Mouse (Mus musculus): ENCODE measurements around the gene Lcn4.

The Lcn4 gene

DNA sequence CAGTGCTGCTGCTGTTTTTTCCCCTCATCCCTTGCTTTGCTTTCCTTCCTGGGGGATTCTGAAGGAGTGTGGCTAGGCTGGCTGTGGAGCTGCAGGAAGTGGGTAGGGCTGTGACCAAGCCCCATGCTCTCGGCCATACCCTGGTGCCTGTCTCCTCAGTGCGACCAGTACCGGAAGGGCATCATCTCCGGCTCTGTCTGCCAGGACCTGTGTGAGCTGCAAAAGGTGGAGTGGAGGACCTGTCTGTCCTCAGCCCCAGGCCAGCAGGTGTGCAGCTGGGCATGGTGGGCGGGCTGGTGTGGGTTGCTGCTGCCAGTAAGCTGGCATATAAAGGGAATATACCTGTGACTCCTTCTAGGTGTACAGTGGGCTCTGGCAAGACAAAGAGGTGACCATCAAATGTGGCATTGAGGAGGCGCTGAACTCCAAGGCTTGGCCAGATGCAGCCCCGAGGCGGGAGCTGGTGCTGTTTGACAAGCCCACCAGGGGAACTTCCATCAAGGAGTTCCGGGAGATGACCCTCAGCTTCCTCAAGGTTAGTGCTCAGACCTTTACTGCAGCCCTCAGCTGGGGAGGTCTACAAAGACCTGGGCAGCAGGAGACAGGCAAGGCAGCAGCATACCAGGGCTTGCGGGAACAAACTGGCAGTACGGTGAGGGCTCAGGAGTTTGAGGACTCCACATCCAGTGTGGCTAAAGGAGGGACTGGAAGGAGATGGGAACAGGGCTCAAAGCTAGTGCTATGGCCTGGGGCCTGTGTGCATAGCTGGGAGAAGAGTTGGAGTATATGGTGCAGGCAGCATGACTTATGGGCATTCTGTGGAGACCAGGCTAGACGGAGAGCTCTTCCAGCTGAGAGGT is 36.2 kb downstream of the Lcn4 start:
- DNase-seq (ENCODE audit: low spot score): no peak

DNA sequence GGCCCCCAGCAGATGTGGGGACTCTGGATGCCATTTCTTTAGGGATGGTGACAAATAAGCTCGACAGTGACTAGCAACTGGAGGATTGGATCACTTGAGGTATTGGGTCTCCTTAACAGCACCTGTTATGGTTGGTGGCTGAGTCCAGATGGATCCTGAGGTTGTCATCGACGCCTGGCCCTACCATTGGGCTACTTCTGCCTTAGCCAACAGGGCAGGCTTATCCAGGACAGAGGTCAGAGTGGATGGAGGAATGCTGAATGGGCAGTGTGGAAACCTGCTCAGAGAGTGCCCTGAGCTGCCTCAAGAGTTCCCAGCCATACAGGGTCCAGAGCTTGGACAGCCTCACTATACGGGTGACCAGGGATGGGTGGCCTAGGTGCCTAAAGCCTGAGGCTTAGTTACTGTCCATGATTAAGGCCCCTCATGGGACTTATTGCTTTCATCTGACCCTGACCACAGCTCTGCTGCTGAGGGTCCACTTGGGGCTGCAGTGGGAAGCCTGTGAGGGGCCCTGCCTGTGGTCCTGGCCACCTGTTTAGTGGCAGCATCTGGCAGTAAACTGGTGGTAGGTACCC is 37.0 kb downstream of the Lcn4 start:
- no peak for DNase-seq (ENCODE audit: low spot score)

DNA sequence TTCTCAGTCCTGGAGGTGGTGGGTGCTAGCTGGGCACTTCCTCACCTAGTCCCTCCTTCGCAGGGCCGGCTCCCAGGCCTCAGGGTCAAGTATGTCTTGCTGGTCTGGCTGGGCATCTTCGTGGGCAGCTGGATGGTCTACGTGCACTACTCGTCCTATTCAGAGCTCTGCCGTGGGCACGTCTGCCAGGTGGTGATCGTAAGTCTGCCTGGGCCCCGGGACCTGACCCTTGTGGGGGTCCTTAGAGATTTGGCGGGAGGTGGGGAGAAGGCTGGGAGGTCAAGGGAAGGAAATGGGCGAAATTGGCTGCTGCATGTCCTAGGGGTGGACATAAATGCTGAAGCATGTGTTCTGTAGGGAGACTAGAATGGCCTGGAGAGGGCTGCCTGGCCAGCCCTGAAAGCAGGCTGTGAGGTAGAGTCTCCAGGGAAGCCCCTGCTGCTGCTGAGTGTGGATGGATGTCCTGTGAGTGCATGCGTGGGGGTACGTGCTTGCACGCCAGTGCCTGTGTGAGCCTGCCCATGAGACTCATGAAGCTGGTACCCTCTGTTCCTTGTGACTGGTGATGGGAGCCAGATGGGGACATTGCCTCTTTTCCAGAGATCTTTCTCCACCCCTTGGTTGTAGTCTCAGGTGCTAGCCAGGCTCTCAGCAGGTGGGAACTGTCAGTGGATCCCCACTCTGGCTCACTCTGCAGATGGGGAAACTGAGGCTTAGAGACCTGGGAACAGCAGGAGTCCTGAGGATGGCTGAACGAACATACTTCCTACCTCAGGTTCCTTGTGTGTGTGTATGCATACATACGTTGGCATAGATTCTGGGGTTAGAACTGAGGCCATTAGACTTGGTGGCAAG is 38.3 kb downstream of the Lcn4 start:
- no peak for DNase-seq (ENCODE audit: low spot score)

DNA sequence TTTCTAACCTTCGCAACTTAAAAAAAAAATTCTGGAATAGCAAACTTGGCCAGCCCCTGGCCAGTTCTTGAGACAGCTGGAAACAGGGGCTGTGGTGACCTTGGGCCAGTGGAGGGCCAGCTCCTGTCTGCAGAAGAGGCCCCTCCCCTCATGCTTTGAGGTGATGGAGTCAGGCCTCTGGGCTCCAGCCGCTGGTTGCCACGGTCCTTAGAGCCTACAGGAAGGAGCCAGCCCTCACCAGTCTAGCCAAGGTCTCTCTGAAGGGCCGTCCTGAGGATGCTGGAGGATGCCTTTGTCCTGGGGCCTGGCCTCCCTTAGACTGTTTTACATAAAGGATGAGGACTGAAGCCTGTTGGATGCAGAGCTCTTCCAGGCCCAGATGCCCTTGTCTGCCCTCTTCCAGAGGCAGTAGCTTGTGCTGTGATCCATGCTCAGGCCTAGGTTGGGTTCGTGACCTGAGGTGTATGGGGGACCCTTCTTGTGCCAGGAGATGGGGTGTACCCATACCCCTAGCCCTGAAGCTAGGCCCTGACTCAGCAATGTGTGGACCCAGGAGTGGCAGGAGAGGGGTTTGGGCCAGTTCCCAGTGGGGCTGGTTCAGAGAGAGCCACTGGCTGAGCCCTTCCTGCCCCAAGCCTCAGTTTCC is 42.2 kb downstream of the Lcn4 start:
- DNase-seq (ENCODE audit: low spot score): no peak

DNA sequence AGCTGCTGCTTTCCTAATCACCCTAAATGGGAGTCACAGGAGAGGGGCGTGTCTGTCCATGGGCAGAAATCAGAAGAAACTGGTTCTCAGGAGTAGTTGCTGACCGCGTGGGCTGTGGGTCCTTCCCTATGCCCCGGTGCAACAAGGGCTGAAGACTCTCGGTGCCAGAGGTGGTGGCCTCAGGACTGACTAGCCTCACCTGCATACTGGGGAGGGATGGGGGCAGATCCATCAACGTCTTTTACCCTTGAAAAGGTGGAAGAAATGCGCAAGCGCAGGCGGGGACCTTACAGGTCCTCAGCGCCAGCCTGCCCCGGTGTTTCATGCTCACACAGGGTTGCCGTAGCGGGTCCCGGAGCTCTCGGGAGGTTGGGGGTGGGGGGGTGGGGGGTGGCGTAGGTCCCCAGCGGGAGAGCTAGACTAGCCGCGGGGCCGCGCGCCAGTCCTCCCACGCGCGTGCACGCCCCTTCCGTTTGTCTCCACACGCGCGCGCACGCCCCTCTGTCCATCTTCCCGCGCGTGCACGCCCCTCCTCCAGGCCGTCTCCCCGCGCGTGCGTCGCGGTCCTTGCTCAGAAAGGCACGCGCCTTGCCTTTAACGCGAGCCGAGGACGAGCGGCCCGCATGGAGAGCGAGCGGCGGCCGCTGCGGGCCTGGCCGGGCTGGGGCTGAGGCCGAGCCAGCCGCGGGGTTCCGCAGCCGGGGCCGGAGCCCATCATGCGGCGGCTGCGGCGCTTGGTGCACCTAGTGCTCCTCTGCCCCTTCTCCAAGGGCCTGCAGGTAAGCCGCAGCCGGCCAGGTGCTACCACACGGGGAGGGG is 43.0 kb downstream of the Lcn4 start, which contains the start of gene Fam69b:
TSS of gene Fam69b (plus strand) at position 537 of the 819 bp plus-strand sequence.
- DNase-seq (ENCODE audit: low spot score): peak; percentile 77

DNA sequence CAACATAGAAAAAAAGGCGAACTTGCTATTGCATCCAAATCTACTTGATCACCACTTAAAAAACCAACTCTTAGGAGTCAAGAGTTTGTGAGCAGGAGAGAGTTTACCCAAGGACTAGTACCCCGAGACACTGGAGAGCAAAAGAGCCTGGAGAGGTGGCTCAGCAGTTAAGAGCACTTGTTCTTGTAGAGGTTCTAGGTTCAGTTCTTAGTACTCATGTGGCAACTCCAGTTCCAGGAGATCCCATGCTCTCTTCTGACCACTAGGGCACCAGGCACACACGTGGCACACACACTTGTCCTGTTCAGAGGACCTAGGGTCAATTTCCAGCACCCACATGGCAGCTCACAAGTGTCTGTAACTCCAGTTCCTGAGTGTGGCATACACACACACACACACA is 45.0 kb downstream of the Lcn4 start:
- DNase-seq (ENCODE audit: low spot score): no peak

DNA sequence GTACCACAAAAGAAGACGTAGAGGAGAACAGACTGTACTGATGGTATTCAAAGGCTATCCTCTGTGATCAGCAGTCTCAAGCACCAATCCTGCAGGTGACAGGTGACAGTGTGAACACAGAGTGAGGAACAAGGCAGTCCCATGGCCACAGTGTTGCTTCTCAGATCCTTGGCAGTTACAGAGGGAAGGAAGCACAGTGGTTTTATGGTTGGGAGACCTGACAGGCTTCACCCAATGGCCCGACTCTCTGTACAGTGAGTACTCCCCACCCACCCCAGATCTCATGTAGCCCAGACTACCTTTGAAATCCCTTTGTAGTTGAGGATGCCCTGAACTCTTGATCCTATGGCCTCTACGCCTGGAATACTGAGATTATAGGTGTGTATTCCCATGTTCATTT is 45.7 kb downstream of the Lcn4 start:
- no peak for DNase-seq (ENCODE audit: low spot score)

DNA sequence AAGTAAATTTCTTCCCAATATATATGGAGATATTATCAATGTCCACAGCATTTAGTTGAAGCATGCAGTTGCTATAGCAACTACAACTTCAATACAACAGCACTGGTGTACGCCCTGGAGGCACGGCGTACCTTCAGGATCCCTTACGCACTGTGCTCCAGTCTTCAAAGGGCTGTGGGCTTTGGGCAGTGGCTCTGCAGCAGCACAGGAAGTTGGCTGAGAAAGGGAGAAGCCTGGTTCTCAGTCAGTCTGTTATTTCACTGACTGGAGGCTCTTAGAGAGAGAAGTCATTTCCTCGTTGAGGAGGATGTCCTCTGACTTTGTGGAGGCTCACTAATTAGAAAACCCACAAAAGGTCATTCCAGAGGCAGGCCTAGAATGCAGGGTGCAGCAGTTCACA is 48.1 kb downstream of the Lcn4 start:
- DNase-seq (ENCODE audit: low spot score): no peak

DNA sequence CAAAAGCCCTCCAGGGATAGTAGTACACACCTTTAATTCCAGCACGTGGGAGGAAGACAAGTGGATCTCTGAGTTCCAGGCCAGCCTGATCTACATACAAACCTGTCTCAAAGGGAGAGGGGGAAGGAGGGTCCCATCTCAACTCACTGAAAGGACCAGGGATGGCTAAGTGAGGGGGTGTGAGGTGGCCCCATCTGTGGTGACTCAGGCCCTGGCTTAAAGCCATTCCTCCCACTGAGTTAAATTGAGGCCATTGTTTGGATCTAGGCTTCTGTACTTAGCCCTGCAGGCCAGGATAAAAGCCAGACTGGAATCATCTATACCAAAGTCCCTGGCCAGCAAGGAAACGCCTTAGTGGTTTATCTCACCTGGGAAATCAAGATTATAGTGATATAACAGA is 49.8 kb downstream of the Lcn4 start:
- DNase-seq (ENCODE audit: low spot score): no peak

DNA sequence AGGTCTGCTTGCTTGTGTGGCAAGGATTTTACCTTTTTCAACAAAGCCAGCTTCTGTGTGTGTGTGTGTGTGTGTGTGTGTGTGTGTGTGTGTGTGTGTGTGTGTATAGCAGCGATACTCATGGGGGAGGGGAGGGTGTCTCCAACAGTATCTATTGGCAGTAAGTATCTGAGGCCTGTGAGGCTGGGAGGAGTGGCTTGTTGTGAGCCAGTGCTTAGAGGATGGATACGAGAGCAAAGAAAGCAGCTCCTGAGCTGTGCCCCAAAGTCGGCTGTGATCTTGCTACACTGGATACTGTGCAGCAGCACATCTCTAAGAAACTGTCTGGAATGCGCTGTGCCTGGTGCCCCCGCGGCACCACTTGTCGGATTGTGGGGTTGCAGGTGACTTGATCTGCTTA is 53.2 kb downstream of the Lcn4 start:
- DNase-seq (ENCODE audit: low spot score): no peak
